ENCODE assay signal across 15 mouse cellular contexts in genomic region chr15:93433811-93434210, GRCm38 (mm10). TPM values are rescaled to one million over a fixed set of nuclear protein-coding genes. Genes with fewer than 3 reads are reported as not detected.
A peak's percentile ranks its signal among the peaks of the same experiment; 100 is the strongest.
DNase-seq lines count a peak whose midpoint lies in the region; ATAC-seq lines count a peak whose summit lies in the region.
"Had no signal": no experiment of that assay in that cellular context is flagged by ENCODE, and none has a peak within 500 bp of the region (broad histone marks: within the 10 kb centered on the region; RNA-seq: fewer than 3 reads in every experiment).

No protein-coding gene starts in this region.

- no peaks in the 10 kb centered on the region for H3K27me3 ChIP-seq in kidney, embryonic 15.5 days
- no peaks in the 10 kb centered on the region for H3K27me3 ChIP-seq in liver, embryonic 11.5 days (replicated peaks; ENCODE audit: control insufficient read depth, insufficient read depth, low read length)
- H3K27me3 ChIP-seq: limb, embryonic 15.5 days; stomach, embryonic 15.5 days had no signal

- peaks cover 22% of the 10 kb centered on the region for H3K36me3 ChIP-seq in kidney, embryonic 15.5 days
- H3K36me3 ChIP-seq in liver, embryonic 11.5 days (ENCODE audit: control insufficient read depth, insufficient read depth, low read length): peaks cover 3% of the 10 kb centered on the region; the same call in 1 of the 2 replicates
- H3K36me3 ChIP-seq: stomach, embryonic 15.5 days had no signal

- no peak for DNase-seq in kidney, adult 11 months
- DNase-seq in B cell, adult 2 months: peak; percentile 21 to 38
- peak; percentile 12 for DNase-seq in R1 (ENCODE audit: low read depth, low spot score)
- DNase-seq in kidney, postnatal 10 days: peak; percentile 50
- no peak for DNase-seq in liver, embryonic 11.5 days (ENCODE audit: low spot score)
- DNase-seq: cerebellum, postnatal 25 days; heart, adult 18-20 months; right cerebral cortex, postnatal 25 days had no signal

- H3K4me3 ChIP-seq in kidney, embryonic 15.5 days (replicated peaks): no peak overlapping the region
- no peak overlapping the region for H3K4me3 ChIP-seq in liver, embryonic 11.5 days (ENCODE audit: low read depth, low read length)
- H3K4me3 ChIP-seq: limb, embryonic 15.5 days; stomach, embryonic 15.5 days had no signal

- H3K4me2 ChIP-seq in kidney, embryonic 15.5 days: 0 out of 2 replicates have a peak overlapping the region, but pooled peaks have one; percentile 4
- no peak overlapping the region for H3K4me2 ChIP-seq in liver, embryonic 11.5 days
- H3K4me2 ChIP-seq: limb, embryonic 15.5 days; stomach, embryonic 15.5 days had no signal

- 20% methylated on average over 11 of the region's 11 CpGs for WGBS in kidney, embryonic 15.5 days
- 48% methylated on average over 11 of the region's 11 CpGs for WGBS in liver, embryonic 11.5 days

- peak overlapping the region; percentile 45; the same call in 1 of the 2 replicates for H3K27ac ChIP-seq in kidney, embryonic 15.5 days
- no peak overlapping the region for H3K27ac ChIP-seq in liver, embryonic 11.5 days (ENCODE audit: low read depth, low read length)
- H3K27ac ChIP-seq: limb, embryonic 15.5 days; macrophage; stomach, embryonic 15.5 days had no signal

- no peaks in the 10 kb centered on the region for H3K9me3 ChIP-seq in kidney, embryonic 15.5 days (replicated peaks)
- no peaks in the 10 kb centered on the region for H3K9me3 ChIP-seq in liver, embryonic 11.5 days (ENCODE audit: control insufficient read depth, low read length)
- H3K9me3 ChIP-seq: G1E; limb, embryonic 15.5 days; stomach, embryonic 15.5 days had no signal

- peaks cover 21% of the 10 kb centered on the region for H3K4me1 ChIP-seq in kidney, embryonic 15.5 days
- H3K4me1 ChIP-seq in liver, embryonic 11.5 days (replicated peaks; ENCODE audit: control insufficient read depth, insufficient read depth, low read length): no peaks in the 10 kb centered on the region

- no peak overlapping the region for H3K9ac ChIP-seq in kidney, embryonic 15.5 days
- no peak overlapping the region for H3K9ac ChIP-seq in liver, embryonic 11.5 days (ENCODE audit: low read depth, low read length)
- H3K9ac ChIP-seq: limb, embryonic 15.5 days; stomach, embryonic 15.5 days had no signal

- ATAC-seq in kidney, embryonic 15.5 days (replicated peaks; ENCODE audit: low FRiP score): peak; percentile 96
- no peak for ATAC-seq in liver, embryonic 11.5 days (replicated peaks; ENCODE audit: low FRiP score)
- no peak for ATAC-seq in inflammation-experienced regulatory T-cells, adult 6 months
- ATAC-seq: hindbrain, embryonic 16.5 days had no signal

RNA-seq across cellular contexts. Expression of gene Pphln1, which starts 35.7 kb away (rescaled TPM):
- 56.7 and 58.1 TPM in 2 replicates for polyA plus RNA-seq in kidney, embryonic 15.5 days (2015; fragmentation: Nextera tagmentation; extraction: Ambion mirVana)
- polyA plus RNA-seq in liver, embryonic 11.5 days (2014; fragmentation: Nextera tagmentation; extraction: Ambion mirVana): 51.3 and 52.7 TPM in 2 replicates
- 10 to 100 TPM; 26.4 to 47.1 (median 37.0) TPM for polyA plus RNA-seq in inflammation-experienced regulatory T-cells, adult 6 months (2017; shearing (Covaris generic))

RNA-seq across cellular contexts. Expression of gene Zcrb1, which starts 35.7 kb away (rescaled TPM):
- 126 and 132 TPM in 2 replicates for polyA plus RNA-seq in kidney, embryonic 15.5 days (2015; fragmentation: Nextera tagmentation; extraction: Ambion mirVana)
- 125 and 137 TPM in 2 replicates for polyA plus RNA-seq in liver, embryonic 11.5 days (2014; fragmentation: Nextera tagmentation; extraction: Ambion mirVana)
- polyA plus RNA-seq in inflammation-experienced regulatory T-cells, adult 6 months (2017; shearing (Covaris generic)): 100 to 1,000 TPM in 2 of 3 experiments, 10 to 100 TPM in 1; 67.1 to 132 (median 104) TPM

Comparison
In these comparisons a context has a peak if more than half of its experiments do, and no peak if none do; other contexts are left out.
1. DNase-seq: peak in B cell, adult 2 months (2 of 2), R1 (single experiment) and kidney, postnatal 10 days (single experiment); none in kidney, adult 11 months (single experiment) and liver, embryonic 11.5 days (single experiment).